Mouse (Mus musculus) stomach, postnatal 0 days (tissue): Measurements from ENCODE around the gene Etfa.

Experiments used
- CTCF ChIP-seq: IDR thresholded peaks from 2 replicates; pipeline ENCODE4 v1.5.1; 2016; ENCODE audit warnings: antibody characterized with exemption, low read depth, mild to moderate bottlenecking, moderate library complexity
- EP300 ChIP-seq: optimal IDR thresholded peaks from 2 replicates; pipeline ENCODE3; 2016; ENCODE audit warnings: antibody characterized with exemption

- TF ChIP-seq EP300 (no peak), CTCF (no peak)
Measured at GRCm38 (mm10) chr9:55548871-55549270, 36.8 kb upstream of the Etfa start.
